Mouse (Mus musculus): ENCODE results near the gene Wtap.

DNA sequence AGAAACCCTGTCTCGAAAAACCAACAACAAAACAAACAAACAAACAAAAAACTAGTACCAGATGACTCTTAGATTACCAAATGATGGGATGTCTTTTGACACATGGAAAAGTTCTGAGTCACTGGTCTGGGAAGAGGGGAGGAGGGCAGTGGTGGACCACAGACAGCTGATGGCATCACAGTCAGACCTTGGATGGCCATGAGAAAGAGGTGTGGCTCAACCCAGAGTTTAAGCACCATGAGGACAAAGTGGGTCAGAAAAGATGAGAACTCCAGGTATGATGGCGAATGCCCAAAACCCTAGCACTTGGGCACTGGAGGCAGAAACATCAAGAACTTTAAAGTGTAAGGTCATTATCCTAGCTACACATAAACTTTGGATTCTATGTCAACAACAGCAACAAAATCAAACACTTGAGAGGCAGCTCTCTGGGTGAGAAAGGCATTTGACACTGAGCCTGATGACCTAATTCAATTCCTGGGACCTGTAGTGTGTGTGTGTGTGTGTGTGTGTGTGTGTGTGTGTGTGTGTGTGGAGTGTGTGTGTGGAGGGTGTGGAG lies 56.5 kb downstream of the Wtap start:
- TF ChIP-seq POLR2A (IDR thresholded peaks at IDR 0.05; ENCODE audit: borderline replicate concordance, extremely low read depth, low read depth, low read length): no peak
- TF ChIP-seq CTCF (IDR thresholded peaks at IDR 0.05; ENCODE audit: insufficient read depth, low read length): no peak
